Mouse (Mus musculus) olfactory bulb, adult 2 months (tissue): ENCODE measurements around the gene Ccdc38. TPM values are rescaled to one million over a fixed set of nuclear protein-coding genes. Genes with fewer than 3 reads are reported as not detected.
A peak's percentile ranks its signal among the peaks of the same experiment; 100 is the strongest.

ENCODE experiments used
- H3K27ac ChIP-seq: fragments of 200-500 bp; 2 replicates; pipeline ENCODE4 v1.5.1; 2012; ENCODE audit warnings: low read depth, low read length; ENCODE audit not compliant: insufficient read depth
- H3K4me1 ChIP-seq: fragments of 200-500 bp; 2 replicates; pipeline ENCODE4 v1.6.1; 2012; ENCODE audit warnings: low read length; ENCODE audit not compliant: control insufficient read depth, insufficient read depth
- H3K4me3 ChIP-seq: fragments of 200-500 bp; 2 replicates; pipeline ENCODE4 v1.5.1; 2012; ENCODE audit warnings: mild to moderate bottlenecking, low read depth, low read length, moderate library complexity; ENCODE audit not compliant: insufficient read depth
- CTCF ChIP-seq: fragments of 200-500 bp; IDR thresholded peaks from 2 replicates; pipeline ENCODE4 v1.5.1; 2012; ENCODE audit warnings: low read depth, mild to moderate bottlenecking, low read length, moderate library complexity; ENCODE audit not compliant: insufficient read depth
- POLR2A ChIP-seq: fragments of 200-500 bp; IDR thresholded peaks from 2 replicates; pipeline ENCODE4 v1.6.1; 2012; ENCODE audit warnings: mild to moderate bottlenecking, low read depth, low read length, moderate library complexity; ENCODE audit not compliant: insufficient read depth
- WGBS: fragments of 180-500 bp; shearing (Covaris S2); methylation state at CpG from one replicate; pipeline ENCODE4 v1.1.7; 2018; 5-methylcytosine and 5-hydroxymethylcytosine counted together
- polyA plus RNA-seq: library from polyadenylated mRNA; stranded (reverse); fragments of >200 nt; gene quantifications from 2 replicates; pipeline ENCODE4 v1.2.4, GENCODE M21; 2012; ENCODE audit warnings: low replicate concordance; ENCODE audit not compliant: missing spikeins, insufficient read depth, insufficient read length

The Ccdc38 gene
- polyA plus RNA-seq, 1 experiment: not detected

DNA sequence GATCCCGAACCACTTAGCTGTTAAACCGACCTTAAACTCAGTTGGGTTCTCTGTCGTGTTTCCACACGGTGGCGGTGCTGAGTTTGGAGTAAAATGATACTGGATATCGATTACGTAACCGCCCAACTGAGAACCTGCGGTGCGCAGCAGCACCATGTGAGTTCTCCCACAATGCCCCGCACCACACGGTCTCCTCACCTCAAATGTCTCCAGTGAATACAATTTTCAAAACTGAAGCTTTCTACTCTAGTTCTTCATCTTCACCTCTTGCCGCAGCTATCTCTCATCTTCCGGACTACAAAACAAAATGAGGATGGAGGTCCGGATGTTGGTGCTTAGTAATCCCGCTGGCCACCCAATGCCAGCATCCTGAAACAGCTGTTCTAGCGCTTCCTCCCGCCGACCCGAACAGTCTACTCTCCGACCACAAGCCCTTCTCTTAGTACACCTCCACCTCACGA, 53.6 kb downstream of the Ccdc38 start:
- under 1% methylated on average over 22 of the region's 22 CpGs for whole genome bisulfite sequencing
- H3K27ac ChIP-seq: peak overlapping the region; percentile 77
- TF ChIP-seq CTCF (no peak), POLR2A (peak; percentile 30; the same call in 1 of the 2 replicates)
- peak overlapping the region; percentile 51 for H3K4me3 ChIP-seq
- H3K4me1 ChIP-seq: 0 out of 2 replicates have a peak, but pooled peaks cover 3% of the 10 kb centered on the region

DNA sequence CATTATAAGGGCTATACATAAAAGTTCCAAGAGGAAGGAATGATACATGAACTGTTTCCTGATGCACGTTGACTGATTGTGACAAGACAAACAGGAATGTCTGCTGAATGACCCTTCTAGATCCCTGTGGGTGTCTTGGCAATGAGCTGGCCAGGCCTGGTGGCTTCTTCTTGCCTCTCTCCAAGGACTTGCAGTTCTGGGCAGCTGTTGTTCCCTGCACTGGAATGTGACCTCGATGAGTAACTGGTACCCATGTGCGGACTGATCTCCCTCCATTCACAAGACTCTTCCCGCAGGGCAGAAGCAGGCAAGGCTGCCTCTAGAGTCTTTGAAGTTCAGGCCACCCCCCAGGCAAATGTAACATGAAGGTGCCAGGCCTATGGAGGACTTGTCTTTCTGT, 55.4 kb downstream of the Ccdc38 start:
- TF ChIP-seq POLR2A: no peak
- TF ChIP-seq CTCF: no peak

DNA sequence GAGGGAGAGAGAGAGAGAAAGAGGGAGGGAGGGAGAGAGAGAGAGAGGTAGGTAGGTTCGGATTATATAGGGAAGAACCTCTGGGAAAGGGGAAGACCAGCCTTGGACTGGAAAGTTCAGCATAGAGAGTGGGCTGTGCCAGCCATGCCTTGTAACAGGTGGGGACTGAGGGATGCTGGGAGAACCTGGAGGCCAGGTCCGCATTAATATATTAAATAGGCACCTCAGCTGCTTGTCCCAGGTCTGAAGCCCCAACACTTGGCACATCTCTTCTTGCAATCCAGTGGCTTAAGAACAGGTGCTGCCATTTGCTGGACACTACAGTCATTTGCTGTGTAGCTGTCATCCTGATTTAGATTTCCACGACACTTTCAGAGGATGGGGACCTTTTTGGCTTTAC, 56.2 kb downstream of the Ccdc38 start:
- 80% methylated on average over 3 of the region's 3 CpGs for WGBS
- Histone ChIP-seq H3K27ac (no peak overlapping the region), H3K4me3 (no peak overlapping the region), H3K4me1 (no peaks in the 10 kb centered on the region)
- TF ChIP-seq CTCF (no peak), POLR2A (no peak)

More for the DNA sequence above, 55.4 kb downstream of the Ccdc38 start:
- H3K4me3 ChIP-seq: no peak overlapping the region
- H3K4me1 ChIP-seq: no peaks in the 10 kb centered on the region
- H3K27ac ChIP-seq: no peak overlapping the region
- WGBS: 83% methylated on average over 4 of the region's 4 CpGs

DNA sequence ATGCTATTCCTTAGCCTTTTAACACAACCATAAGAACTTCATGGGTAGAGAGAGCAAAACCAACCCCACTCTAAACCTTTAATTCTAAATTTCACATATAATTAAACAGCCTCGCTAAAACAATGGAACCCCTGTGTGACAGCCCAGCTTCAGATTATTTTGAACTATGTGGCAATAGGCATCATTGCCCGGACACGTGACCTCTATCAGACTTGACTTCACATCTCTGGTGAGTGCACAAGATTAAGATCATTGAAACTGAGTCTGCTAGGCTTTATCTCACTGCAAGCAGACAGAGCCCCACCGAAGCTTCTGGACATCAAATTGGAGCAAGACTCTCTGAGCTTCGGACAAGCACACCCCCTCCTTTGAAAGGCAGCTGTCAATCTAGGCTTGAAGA, 61.9 kb downstream of the Ccdc38 start:
- H3K4me3 ChIP-seq: no peak overlapping the region
- no peak overlapping the region for H3K27ac ChIP-seq
- H3K4me1 ChIP-seq: no peaks in the 10 kb centered on the region
- WGBS: 60% methylated on average over 5 of the region's 5 CpGs
- TF ChIP-seq CTCF: no peak

DNA sequence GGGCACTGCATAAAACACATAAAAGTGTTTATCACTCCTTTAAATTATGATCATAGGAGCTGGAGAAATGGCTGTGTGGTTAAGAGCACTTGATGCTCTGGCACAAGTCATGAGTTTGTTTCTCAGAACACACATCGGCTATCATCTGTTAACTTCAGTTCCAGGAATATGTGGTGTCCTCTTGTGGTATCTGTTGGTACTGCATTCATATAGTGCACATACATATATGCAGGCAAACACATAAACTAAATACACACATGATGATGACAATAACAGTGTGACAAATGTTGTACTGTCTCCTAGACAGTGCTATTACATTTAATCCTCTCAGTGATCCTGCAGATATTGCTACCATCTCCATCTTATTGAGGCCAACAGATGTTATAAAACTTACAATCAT, 62.8 kb downstream of the Ccdc38 start:
- no peak for TF ChIP-seq POLR2A
- no peak for TF ChIP-seq CTCF
- H3K4me1 ChIP-seq: no peaks in the 10 kb centered on the region
- no peak overlapping the region for H3K4me3 ChIP-seq
- WGBS: 98% methylated on average over 1 of the region's 1 CpGs
- no peak overlapping the region for H3K27ac ChIP-seq

DNA sequence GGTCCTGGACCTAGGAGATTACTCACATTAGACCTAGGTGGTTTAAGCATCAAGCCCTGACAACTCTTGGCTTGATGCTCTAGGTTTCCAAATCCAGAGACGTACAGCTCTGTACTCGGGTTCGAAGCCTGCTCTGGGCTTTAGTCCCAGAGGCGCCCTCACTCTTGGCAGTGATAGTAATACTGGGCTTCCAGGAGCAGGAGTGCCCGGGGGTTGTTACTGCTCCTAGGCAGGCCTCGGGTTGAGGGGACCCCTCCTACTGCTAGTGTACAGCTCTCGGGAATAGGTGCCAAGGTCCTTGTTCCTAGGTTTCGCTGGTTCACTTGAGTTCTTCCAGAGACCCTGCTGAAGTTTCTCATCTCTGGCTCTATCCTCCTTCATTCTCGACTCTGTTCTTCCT, 65.9 kb downstream of the Ccdc38 start:
- H3K4me1 ChIP-seq: no peaks in the 10 kb centered on the region
- 90% methylated on average over 9 of the region's 9 CpGs for WGBS

DNA sequence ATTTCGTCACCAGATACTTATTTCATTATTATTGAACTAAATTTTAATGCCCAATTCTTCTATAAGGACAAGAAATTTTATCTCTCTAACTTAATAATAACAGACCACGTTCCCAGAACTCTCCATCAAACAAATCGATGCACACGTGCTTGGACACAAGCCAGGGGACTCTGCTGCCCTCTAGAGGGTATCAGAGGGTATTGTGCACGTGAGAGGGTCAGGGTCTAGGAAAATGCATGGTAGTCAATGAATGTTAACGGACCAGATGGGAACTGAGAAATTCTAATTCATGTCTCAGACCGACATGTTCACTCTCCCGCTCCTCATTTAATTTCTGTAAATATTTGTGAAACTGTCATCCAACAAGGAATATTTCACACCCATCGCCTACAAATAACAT, 67.6 kb downstream of the Ccdc38 start:
- Histone ChIP-seq H3K27ac (no peak overlapping the region), H3K4me1 (no peaks in the 10 kb centered on the region), H3K4me3 (no peak overlapping the region)
- 39% methylated on average over 9 of the region's 9 CpGs for WGBS
- TF ChIP-seq CTCF (no peak), POLR2A (no peak)

More for the DNA sequence above, 65.9 kb downstream of the Ccdc38 start:
- Histone ChIP-seq H3K4me3 (no peak overlapping the region), H3K27ac (no peak overlapping the region)
- TF ChIP-seq POLR2A: no peak
- no peak for TF ChIP-seq CTCF

DNA sequence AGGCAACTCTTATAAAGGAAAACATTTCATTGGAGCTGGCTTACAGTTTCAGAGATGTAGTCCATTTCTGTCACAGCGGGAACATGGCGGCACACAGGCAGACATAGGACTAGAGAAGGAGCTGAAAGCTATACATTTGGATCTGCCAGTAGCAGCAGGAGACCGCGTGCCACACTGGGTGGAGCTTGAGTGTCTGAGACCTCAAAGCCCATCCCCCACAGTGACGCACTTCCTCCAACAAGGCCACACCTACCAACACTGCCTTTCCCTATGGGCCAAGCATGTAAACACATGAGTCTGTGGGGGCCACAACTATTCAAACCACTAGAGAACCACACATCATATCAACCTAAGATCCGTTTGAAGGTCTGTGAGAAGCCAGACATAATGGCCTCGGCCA, 68.8 kb downstream of the Ccdc38 start:
- no peaks in the 10 kb centered on the region for H3K4me1 ChIP-seq
- H3K27ac ChIP-seq: no peak overlapping the region
- 95% methylated on average over 7 of the region's 7 CpGs for WGBS
- H3K4me3 ChIP-seq: no peak overlapping the region
- TF ChIP-seq POLR2A: no peak
- TF ChIP-seq CTCF: no peak

DNA sequence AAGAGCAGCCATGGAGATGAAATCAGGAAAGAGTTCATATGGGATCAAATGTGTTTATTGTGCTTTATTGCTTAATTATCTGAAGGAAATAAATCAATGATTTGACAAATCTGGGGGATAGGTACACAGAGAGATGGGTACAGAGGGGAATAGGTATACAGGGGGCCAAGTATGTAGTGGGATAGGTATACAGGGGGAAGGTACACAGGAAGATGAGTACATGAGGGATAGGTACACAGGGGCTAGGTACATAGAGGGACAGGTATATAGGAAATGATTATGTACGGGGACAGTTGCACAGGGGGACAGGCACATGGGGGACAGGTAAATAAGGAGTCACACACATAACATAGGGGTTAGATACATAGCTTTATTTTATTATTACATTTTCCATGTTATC, 70.5 kb downstream of the Ccdc38 start:
- no peak overlapping the region for H3K27ac ChIP-seq
- TF ChIP-seq CTCF (no peak), POLR2A (no peak)
- no peak overlapping the region for H3K4me3 ChIP-seq
- H3K4me1 ChIP-seq: no peaks in the 10 kb centered on the region
- 96% methylated on average over 1 of the region's 1 CpGs for WGBS
